Mouse (Mus musculus) erythroblast, embryonic 14.5 days (primary cell): ENCODE results near the gene Tspan32. TPM values are rescaled to one million over a fixed set of nuclear protein-coding genes. Genes with fewer than 3 reads are reported as not detected.

Experiments
- H3K27me3 ChIP-seq: 2 replicates; pipeline ENCODE4 v1.6.1; 2012; ENCODE audit warnings: inconsistent platforms; ENCODE audit not compliant: control insufficient read depth
- H3K36me3 ChIP-seq: 2 replicates; pipeline ENCODE4 v1.6.1; 2012; ENCODE audit warnings: mild to moderate bottlenecking, inconsistent platforms; ENCODE audit not compliant: control insufficient read depth
- H3K4me1 ChIP-seq: 2 replicates; pipeline ENCODE4 v1.6.1; 2012; ENCODE audit warnings: inconsistent platforms; ENCODE audit not compliant: control insufficient read depth
- H3K4me3 ChIP-seq: replicated peaks from 2 replicates; pipeline ENCODE3; 2012; ENCODE audit warnings: moderate library complexity, mild to moderate bottlenecking, inconsistent platforms
- H3K9me3 ChIP-seq: 2 replicates; pipeline ENCODE4 v1.6.1; 2012; ENCODE audit warnings: low read length, inconsistent platforms, mixed read lengths; ENCODE audit not compliant: control insufficient read depth
- GATA1 ChIP-seq: IDR thresholded peaks from 2 replicates; pipeline ENCODE4 v1.6.1; 2012; ENCODE audit warnings: low read length, inconsistent platforms, mixed read lengths
- TAL1 ChIP-seq: IDR thresholded peaks from 3 replicates; pipeline ENCODE4 v1.6.1; 2012; ENCODE audit warnings: low read length, inconsistent platforms, mixed read lengths
- polyA plus RNA-seq: library from polyadenylated mRNA; stranded (reverse); fragments of >175 nt; gene quantifications from 2 replicates; pipeline ENCODE4 v1.2.3, GENCODE M21; 2012

Gene Tspan32
- polyA plus RNA-seq, 1 experiment = 17.8 TPM

DNA sequence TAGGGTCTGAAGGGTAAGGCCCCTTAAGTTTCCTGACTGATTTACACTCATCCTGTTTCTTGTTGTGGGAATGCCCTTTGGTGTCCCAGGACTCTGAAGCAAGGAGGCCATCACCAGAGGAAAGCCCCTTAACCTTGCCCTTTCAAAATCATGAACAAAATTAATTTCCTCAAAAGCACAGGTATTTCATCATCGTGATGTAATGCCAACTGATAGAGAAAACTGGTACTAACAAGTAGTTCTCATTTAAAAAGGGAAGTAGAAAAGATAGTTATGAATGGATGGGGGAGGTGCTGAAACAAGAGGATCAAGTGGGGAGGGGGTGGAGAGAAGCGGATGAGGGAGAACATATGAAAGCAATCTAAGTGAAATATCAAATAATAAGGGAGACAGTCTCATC is 18.7 kb downstream of the Tspan32 start:
- TF ChIP-seq GATA1 (no peak), TAL1 (no peak)
- H3K4me1 ChIP-seq = peaks cover 6% of the 10 kb centered on the region
- H3K27me3 ChIP-seq = no peaks in the 10 kb centered on the region; the same call in 1 of the 2 replicates
- no peak overlapping the region for H3K4me3 ChIP-seq
- H3K9me3 ChIP-seq = no peaks in the 10 kb centered on the region
- H3K36me3 ChIP-seq = peaks cover 13% of the 10 kb centered on the region

DNA sequence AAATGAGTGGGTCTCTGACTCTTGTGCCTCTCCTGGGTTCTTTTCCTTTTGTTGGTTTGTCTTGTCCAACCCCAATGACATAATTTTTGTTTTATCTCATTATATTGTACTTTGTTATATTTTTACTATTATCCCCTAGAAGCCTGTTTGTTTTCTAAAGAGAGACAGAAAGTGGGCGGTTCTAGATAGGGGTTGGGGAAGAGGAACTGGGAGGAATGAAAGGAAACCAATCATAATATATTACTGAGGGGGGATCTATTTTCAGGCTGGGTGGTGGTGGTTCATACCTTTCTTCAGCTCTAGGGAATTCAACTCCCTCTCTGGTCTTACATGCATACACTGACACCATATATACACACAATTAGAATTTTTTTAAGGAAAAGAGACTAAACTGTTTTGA is 19.4 kb downstream of the Tspan32 start:
- H3K36me3 ChIP-seq = peaks cover 7% of the 10 kb centered on the region
- H3K4me1 ChIP-seq = peaks cover 5% of the 10 kb centered on the region
- no peaks in the 10 kb centered on the region; the same call in 1 of the 2 replicates for H3K27me3 ChIP-seq
- H3K4me3 ChIP-seq = no peak overlapping the region
- TF ChIP-seq TAL1 = no peak
- TF ChIP-seq GATA1 = no peak
- H3K9me3 ChIP-seq = no peaks in the 10 kb centered on the region

DNA sequence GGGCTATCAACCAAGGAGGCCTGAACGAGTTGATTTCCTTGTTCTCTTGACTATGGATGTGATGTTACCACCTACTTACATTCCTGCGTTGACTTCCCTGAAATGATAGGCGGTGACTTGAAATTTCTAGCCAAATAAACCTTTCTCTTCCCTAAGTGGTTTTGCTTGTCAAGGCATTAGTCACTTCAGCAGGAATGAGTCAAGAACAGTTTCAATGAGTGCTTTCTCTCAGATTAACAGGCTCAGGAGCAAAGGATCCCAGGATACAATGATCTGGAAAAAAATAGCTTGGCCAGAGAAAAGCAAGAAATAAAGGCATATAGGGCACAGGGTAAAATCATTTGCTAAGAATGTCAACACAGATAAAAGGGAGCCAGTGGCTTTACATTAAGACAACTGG is 20.6 kb downstream of the Tspan32 start:
- Histone ChIP-seq H3K9me3 (no peaks in the 10 kb centered on the region), H3K36me3 (peaks cover 2% of the 10 kb centered on the region), H3K27me3 (no peaks in the 10 kb centered on the region; the same call in 1 of the 2 replicates), H3K4me3 (no peak overlapping the region), H3K4me1 (peaks cover 5% of the 10 kb centered on the region)
- TF ChIP-seq TAL1 (no peak), GATA1 (no peak)

DNA sequence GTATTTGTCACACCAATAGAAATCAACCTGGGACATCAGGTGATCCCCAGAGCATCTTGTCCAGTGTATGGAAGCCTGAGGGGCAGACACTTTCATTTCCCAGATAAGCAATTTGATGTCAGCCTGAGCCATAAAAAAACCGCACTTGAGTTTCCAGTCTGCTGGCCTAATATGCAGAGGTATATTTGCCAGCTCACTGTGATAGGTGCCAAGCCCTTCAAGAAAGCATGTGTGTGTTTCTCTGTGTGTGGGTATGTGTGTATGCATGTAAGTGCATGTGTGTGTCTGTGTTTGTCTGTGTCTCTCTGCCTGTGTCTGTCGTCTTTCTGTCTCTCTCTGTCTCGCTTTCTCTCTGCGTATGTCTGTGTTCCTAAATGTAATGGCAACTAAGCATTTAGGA is 22.4 kb downstream of the Tspan32 start:
- no peaks in the 10 kb centered on the region; the same call in 1 of the 2 replicates for H3K27me3 ChIP-seq
- no peak for TF ChIP-seq GATA1
- no peak for TF ChIP-seq TAL1
- no peak overlapping the region for H3K4me3 ChIP-seq
- H3K4me1 ChIP-seq = no peaks in the 10 kb centered on the region
- H3K9me3 ChIP-seq = no peaks in the 10 kb centered on the region
- H3K36me3 ChIP-seq = no peaks in the 10 kb centered on the region

DNA sequence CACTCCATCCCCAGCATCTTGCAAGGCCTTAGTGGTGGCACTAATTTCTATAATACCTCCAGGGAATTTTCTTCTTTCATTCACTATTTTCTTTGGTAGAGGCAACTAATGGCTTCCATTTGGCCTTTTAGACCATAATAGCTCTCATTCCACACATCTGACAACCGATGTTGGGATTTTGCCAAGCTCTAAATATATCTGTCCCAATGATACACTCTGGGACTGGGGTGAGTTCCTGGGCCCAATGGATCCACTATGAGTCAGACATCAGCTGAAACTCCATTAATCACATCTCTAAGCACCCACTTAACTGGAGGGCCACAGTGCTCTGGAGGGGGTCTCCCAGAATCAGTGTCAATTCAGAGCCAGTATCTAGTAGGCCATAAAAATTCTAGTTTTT is 27.0 kb downstream of the Tspan32 start:
- Histone ChIP-seq H3K36me3 (no peaks in the 10 kb centered on the region), H3K27me3 (no peaks in the 10 kb centered on the region; the same call in 1 of the 2 replicates), H3K4me1 (no peaks in the 10 kb centered on the region), H3K9me3 (no peaks in the 10 kb centered on the region), H3K4me3 (no peak overlapping the region)
- TF ChIP-seq GATA1 (no peak), TAL1 (no peak)

DNA sequence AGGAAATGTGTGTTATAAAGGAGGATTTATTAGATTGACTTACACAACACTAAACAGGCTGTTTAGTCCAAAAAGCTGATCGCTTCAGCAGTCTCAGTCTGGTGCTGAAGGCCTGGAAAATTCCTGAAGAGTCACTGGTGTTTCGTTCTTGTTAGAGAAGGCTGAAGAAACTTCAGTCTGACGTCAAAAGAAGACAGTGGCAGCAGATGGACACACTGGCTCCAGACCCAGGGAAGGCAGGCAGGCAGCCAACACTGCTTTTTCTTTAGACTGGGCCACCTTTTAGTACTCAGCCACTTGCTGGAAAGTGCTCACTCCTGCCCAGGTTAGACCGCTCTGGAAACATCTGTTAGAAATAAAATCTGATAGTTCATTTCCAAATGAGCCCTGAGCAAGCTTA is 28.7 kb downstream of the Tspan32 start:
- Histone ChIP-seq H3K9me3 (no peaks in the 10 kb centered on the region), H3K36me3 (no peaks in the 10 kb centered on the region), H3K4me3 (no peak overlapping the region), H3K27me3 (no peaks in the 10 kb centered on the region; the same call in 1 of the 2 replicates), H3K4me1 (no peaks in the 10 kb centered on the region)
- no peak for TF ChIP-seq GATA1
- TF ChIP-seq TAL1 = no peak

DNA sequence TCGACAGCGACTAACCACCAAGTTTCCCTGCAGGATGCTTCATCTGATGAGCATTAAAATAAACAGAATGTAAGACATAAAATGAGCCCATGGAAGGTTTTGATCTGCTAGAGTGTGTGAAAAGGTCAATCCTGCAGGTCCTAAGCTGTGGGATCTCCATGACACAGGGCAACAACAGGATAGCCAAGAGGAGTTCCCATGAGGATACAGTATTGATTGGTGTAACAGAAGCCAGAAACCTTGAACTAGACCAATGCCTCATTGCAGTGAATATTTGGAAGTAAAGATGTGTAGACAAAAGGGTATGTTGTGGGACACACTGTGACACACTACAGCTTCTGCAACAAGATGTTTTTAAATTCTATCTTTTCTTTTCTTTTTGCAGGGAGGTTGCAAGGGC is 29.3 kb downstream of the Tspan32 start:
- no peaks in the 10 kb centered on the region for H3K9me3 ChIP-seq
- H3K4me3 ChIP-seq = no peak overlapping the region
- TF ChIP-seq GATA1 (no peak), TAL1 (no peak)
- H3K4me1 ChIP-seq = no peaks in the 10 kb centered on the region
- no peaks in the 10 kb centered on the region; the same call in 1 of the 2 replicates for H3K27me3 ChIP-seq
- H3K36me3 ChIP-seq = no peaks in the 10 kb centered on the region

DNA sequence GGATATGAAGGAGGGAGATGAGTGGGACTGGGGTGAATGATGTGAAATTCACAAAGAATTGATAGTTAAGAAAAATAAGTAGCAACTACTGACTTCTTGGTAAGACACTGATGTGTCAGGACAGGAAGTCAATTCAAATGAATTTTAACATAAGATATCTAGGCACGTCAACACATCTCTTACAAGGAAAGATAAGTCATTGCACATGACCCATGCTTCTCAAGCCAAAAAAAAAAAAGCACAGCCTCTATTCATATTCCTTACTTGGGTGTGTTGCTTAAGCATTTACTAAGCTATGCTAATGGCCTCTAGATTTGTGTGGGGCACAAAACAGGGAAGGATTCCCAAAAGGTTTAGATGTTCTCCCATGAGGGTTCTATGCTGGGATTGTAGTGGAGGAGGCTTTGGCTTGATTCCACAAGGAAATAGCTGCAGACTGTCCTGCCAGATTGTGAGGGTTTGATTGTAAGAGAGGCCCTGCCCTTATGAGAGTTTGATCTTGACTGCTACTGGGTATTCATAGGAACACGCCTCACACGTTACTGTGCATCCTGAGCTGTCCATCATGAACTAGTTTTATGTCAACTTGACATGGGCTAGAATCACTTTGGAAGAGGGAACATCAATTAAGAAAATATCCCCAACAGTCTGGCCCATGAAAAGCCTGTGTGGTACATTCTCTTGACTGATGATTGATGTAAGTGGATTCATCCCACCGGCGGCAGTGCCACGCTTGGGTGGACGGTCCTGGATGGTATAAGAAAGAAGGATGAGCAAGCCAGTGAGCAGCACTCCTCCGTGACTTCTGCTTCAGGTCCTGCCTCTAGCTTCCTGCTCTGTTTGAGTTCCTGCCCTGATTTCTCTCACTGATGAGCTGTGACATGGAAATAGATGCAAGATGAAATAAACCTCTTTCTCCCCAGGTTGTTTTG is 29.9 kb downstream of the Tspan32 start:
- no peaks in the 10 kb centered on the region for H3K36me3 ChIP-seq
- no peaks in the 10 kb centered on the region; the same call in 1 of the 2 replicates for H3K4me1 ChIP-seq
- TF ChIP-seq GATA1 (no peak), TAL1 (no peak)
- no peak overlapping the region for H3K4me3 ChIP-seq
- no peaks in the 10 kb centered on the region; the same call in 1 of the 2 replicates for H3K27me3 ChIP-seq
- no peaks in the 10 kb centered on the region for H3K9me3 ChIP-seq

DNA sequence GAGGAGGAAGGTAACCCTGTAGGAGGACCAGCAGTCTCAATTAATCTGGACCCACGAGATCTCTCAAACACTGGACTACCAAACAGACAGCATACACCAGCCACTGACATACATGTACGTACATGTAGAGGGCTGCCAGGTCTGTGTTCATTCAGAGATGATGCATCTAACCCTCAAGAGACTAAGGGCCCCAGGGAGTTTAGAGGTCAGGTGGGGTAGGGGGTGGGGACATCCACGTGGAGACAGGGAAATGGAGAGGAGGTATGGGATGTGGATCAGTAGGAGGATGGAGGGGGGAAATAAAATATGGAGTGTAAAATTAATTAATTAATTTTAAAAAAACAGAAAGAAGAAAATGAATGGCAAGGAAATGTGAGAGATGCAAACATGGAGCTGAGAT is 31.9 kb downstream of the Tspan32 start:
- Histone ChIP-seq H3K36me3 (no peaks in the 10 kb centered on the region), H3K4me1 (no peaks in the 10 kb centered on the region; the same call in 1 of the 2 replicates), H3K9me3 (no peaks in the 10 kb centered on the region), H3K4me3 (no peak overlapping the region), H3K27me3 (no peaks in the 10 kb centered on the region; the same call in 1 of the 2 replicates)
- TF ChIP-seq TAL1 (no peak), GATA1 (no peak)
